Mouse (Mus musculus) left cerebral cortex, postnatal 36 days (tissue): ENCODE data around the gene Larp4b. TPM values are rescaled to one million over a fixed set of nuclear protein-coding genes. Genes with fewer than 3 reads are reported as not detected.

Source experiments
- DNase-seq, 2 experiments: peaks; one replicate each; pipeline ENCODE4 v3.0.0; 2021 to 2022; ENCODE audit warnings: low spot score in 2 of 2, mixed read lengths in 1 of 2
- intact Hi-C: fragments of 180-260 bp; cut with DNase I; formaldehyde crosslinking; loops from one replicate; pipeline ENCODE4 v1.15.1; 2025
- total RNA-seq, 2 experiments: library from RNA; stranded (reverse); gene quantifications; 2 replicates each; pipeline ENCODE4 v1.2.3; 2021

Gene Larp4b
- total RNA-seq, 2 experiments from 2014 or later = 75.5 to 76.3 TPM

DNA sequence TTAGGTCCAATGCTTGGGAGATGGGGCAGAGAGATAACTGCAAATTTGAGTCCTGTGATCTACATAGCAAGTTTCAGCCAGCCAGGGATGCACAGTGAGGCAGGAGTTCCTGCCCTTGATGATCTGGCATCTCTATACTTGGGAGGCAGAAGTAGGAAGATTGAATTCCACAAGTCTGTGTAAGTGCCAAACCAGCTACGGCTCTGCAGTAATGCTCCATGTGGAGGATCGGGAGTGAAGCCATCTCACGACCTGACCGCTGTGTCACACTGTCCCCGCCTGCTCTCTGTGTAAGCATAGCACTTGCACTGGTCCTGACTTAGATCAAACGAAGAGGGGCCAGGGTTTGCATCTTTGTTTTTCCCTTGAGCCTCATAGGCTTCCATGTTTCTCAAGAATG, 75.9 kb downstream of the Larp4b start:
- DNase-seq = no peak
- intact Hi-C loops = no loop called here

- intact Hi-C loops = no loop called here
- DNase-seq = peak; percentile 25 to 32
Measured at GRCm38 (mm10) chr13:9170726-9171125, 77.0 kb downstream of the Larp4b start.

DNA sequence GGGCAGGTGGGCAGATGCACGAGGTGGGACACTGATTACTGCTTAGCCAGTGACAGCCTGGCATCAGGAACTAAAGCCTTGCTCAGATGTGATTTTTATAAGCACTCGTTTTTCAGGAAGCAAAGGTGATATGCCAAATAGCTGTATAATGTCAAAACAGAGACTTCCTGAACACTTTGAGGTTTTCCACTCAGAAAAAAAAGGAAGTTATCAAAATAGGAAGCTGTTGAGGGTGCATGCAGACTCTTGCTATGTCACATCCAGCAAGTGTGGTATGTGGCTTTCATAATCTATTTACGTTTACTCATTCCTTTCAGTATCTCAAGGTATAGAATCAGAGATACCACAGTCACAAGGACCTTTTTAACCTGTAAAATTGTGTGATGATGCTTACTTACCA, 79.7 kb downstream of the Larp4b start:
- no peak for DNase-seq
- intact Hi-C loops = no loop called here

- intact Hi-C loops = no loop called here
- DNase-seq = no peak
Measured at GRCm38 (mm10) chr13:9175171-9175570, 81.5 kb downstream of the Larp4b start.

GRCm38 (mm10) chr13:9178270-9178669, 84.6 kb downstream of the Larp4b start:
- DNase-seq = no peak
- intact Hi-C loops = no loop called here

- no peak for DNase-seq
Measured at GRCm38 (mm10) chr13:9178718-9179117, 85.0 kb downstream of the Larp4b start.

DNA sequence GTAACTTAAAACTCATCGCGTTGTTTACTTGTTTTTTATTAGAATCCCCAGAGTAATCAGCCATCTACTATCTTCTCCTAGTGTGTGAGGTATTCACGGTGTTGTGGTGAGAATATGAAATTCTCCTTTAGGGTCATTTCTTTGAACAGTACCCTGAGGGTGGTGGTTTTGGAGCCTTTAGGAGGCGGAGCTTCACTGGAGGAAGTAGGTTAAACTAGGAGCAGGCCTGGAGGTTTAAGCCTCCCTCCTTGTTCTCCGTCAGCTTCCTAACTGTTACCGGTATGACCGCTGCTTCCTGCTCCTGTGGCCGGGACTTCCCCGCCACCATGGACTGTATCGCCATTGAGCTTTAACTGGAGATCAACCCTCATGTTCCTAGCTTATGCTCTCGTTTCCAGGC, 86.5 kb downstream of the Larp4b start:
- DNase-seq = no peak
- intact Hi-C loops = loop anchor here (2.0 to 10.0 kb wide), 2 partner anchors 455 to 667 kb away; no protein-coding TSS in a partner anchor

More at GRCm38 (mm10) chr13:9178718-9179117, 85.0 kb downstream of the Larp4b start:
- intact Hi-C loops = no loop called here

DNA sequence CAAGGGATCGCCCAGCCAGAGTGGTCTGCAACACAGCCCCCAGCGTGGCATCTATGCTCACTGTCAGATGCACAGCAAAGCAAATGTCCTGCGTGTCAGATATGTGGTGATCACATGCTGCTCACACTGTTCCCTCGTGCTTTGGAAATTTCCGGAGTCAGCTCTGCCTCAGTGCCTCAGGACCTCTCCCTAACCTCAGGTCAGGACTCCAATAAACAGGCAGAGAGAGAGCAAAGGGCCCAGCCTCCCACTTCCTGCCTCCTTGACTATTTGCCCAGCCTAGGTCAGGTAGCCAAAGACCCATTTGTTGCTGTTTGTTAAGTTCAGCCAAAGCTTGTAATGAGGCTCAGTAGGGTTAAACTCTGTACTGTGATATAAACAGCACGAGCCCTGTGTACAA, 87.4 kb downstream of the Larp4b start:
- intact Hi-C loops = loop anchor here (2.0 to 10.0 kb wide), 2 partner anchors 454 to 666 kb away; no protein-coding TSS in a partner anchor
- DNase-seq = no peak

DNA sequence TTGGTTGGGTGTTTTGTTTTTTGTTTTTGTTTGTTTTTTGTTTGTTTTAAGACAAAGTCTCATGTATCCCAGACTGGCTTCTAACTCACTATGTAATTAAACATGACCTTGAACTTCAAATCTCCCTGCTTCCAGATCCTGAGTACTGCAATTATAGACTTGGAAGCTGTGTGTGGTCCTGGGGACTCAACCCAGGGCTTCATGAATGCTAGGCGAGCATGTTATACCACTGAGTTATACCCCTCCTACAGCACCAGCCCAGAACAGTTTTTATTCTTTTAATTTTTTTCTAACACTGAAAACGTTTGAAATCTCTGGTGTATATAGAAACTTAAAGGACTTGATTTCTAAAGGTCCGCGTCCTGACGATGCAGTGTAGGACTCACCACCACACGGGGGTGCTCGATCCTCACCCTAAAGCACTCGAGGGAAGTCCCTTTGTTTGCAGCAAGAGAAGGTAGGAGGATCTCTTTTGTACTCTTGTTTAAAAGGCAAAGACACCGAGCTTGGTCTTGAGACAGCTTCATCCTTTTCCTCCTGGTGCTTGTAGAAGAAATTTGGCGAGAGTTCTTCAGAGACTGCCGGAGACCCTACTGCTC, 88.1 kb downstream of the Larp4b start:
- intact Hi-C loops = loop anchor here (2.0 to 10.0 kb wide), 3 partner anchors 285 to 665 kb away; no protein-coding TSS in a partner anchor
- peak; percentile 64 to 80 for DNase-seq

- intact Hi-C loops = loop anchor here (10.0 kb wide), 1 partner anchor 451 kb away; no protein-coding TSS in a partner anchor
Measured at GRCm38 (mm10) chr13:9184281-9184680, 90.6 kb downstream of the Larp4b start.

GRCm38 (mm10) chr13:9184716-9185115, 91.0 kb downstream of the Larp4b start:
- DNase-seq = no peak
- intact Hi-C loops = loop anchor here (10.0 kb wide), 1 partner anchor 450 kb away; no protein-coding TSS in a partner anchor

More at GRCm38 (mm10) chr13:9184281-9184680, 90.6 kb downstream of the Larp4b start:
- no peak for DNase-seq

GRCm38 (mm10) chr13:9187156-9187555, 93.5 kb downstream of the Larp4b start:
- DNase-seq = no peak
- intact Hi-C loops = loop anchor here (10.0 kb wide), 1 partner anchor 448 kb away; no protein-coding TSS in a partner anchor

DNA sequence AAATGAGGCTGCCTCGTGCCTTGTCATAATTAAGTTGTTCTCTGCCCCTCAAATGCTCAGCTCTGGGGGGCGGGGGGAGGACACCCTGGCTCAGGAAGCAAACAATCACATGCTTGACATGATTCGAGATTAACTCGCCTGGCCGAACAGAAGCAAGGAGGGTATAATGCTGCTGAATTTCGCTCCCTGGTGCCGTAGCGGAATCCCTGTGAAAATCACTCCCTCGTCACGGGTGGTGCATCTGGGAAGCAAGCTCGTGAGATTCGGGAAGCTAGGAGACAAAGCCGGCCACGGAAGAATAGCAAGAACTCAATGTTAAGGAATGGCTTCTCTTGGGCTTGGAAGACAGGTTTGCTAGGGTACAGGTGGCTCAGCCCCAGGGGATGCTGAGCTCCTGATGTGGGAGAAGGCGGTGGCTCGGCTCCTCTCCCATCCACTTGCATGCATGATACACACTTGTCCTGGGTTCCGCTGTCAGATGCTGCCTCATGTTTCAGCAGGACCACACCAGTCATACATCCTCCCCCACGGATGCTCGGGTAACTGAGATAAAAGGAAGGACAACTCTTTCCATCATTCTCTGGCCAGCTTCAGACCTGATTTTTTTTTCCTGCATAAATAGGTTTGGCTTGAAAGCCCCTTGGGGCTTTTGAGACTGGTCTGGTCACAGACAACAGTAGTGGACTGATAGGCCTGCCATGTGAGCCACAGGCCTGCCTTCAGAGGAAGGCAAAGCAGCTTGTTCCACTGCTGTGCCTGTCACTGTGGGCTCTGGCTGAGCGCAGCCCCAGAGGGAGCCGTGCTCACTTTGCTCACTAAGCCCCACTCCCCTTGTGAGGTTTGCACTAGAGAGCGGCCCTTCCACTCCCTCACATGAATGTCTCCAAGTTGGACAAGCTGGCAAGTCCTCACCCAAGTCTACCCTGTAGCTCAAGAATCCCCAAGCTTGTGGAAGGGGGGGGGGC, 94.2 kb downstream of the Larp4b start:
- intact Hi-C loops = loop anchor here (10.0 kb wide), 1 partner anchor 447 kb away; no protein-coding TSS in a partner anchor
- DNase-seq = no peak

- DNase-seq = no peak
- intact Hi-C loops = loop anchor here (10.0 kb wide), 1 partner anchor 445 kb away; no protein-coding TSS in a partner anchor
Measured at GRCm38 (mm10) chr13:9189481-9189880, 95.8 kb downstream of the Larp4b start.

- intact Hi-C loops = loop anchor here (1.0 to 5.0 kb wide), 2 partner anchors 48 to 86 kb away; partner anchors contain the start of gene Dip2c
- peak; percentile 83 to 86 for DNase-seq
Measured at GRCm38 (mm10) chr13:9191172-9192140, 97.8 kb downstream of the Larp4b start.

DNA sequence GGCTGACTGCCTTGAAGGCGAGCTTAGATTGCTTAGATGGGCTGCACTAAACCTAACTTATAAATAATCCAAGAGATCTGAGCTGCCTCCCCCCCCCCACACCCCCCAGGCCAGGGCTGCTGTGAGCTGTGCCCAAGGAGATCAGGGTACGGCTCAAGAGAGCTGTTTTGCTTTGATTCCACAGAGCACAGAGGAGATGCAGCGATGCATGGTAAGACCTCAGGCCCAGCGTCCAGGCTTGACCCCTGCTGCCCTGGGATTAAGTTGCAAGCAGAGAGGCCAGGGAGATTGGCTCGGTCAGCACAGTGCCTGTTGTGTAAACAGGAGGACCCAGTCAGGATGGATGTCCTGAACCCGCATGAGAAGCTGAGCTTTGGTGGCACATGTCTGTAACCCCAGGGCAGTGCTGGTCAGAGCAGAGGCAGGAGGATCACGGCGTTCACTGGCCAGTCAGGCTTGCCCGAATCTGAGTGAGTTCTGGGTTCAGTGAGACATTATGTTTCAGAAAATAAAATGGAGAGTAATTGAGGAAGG, 99.2 kb downstream of the Larp4b start:
- intact Hi-C loops = loop anchor here (5.0 kb wide), 1 partner anchor 84 kb away; the partner anchor contains the start of gene Dip2c

GRCm38 (mm10) chr13:9194656-9195055, 101.0 kb downstream of the Larp4b start:
- no peak for DNase-seq
- intact Hi-C loops = loop anchor here (5.0 kb wide), 1 partner anchor 83 kb away; the partner anchor contains the start of gene Dip2c

More for the DNA sequence above, 99.2 kb downstream of the Larp4b start:
- no peak for DNase-seq

DNA sequence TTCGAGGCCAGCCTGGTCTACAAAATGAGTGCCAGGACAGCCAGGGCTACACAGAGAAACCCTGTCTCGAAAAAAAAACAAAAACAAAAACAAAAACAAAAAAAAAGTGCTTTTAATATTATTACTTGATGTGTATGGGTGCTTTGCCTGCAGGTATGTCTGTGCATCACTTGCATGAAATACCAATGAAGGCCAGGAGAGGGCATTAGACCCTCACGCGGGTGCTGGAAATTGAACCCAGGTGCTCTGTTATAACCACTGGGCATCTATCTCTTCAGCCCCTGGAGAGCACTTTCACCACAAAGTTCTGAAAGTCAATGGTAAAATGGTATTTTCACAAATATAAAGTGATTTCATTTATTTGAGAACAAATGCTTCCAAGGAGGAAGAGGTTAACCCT, 101.9 kb downstream of the Larp4b start:
- intact Hi-C loops = no loop called here
- no peak for DNase-seq
